Mouse (Mus musculus) testis, adult 2 months (tissue): ENCODE data around the gene Hist1h3g. TPM values are rescaled to one million over a fixed set of nuclear protein-coding genes. Genes with fewer than 3 reads are reported as not detected.
A peak's percentile ranks its signal among the peaks of the same experiment; 100 is the strongest.

Source experiments
- H3K27ac ChIP-seq: fragments of 200-500 bp; 2 replicates; pipeline ENCODE4 v1.5.1; 2012; ENCODE audit warnings: low read depth, low read length; ENCODE audit not compliant: control insufficient read depth, insufficient read depth
- H3K27me3 ChIP-seq: fragments of 200-500 bp; 2 replicates; pipeline ENCODE4 v1.6.1; 2012; ENCODE audit warnings: mild to moderate bottlenecking, low read length, moderate library complexity; ENCODE audit not compliant: control insufficient read depth, insufficient read depth
- H3K36me3 ChIP-seq: fragments of 200-500 bp; 2 replicates; pipeline ENCODE4 v1.6.1; 2012; ENCODE audit warnings: mild to moderate bottlenecking, low read length; ENCODE audit not compliant: control insufficient read depth, insufficient read depth
- H3K4me1 ChIP-seq: fragments of 200-500 bp; 2 replicates; pipeline ENCODE4 v1.6.1; 2012; ENCODE audit warnings: low read length; ENCODE audit not compliant: control insufficient read depth, insufficient read depth
- H3K4me3 ChIP-seq: fragments of 200-500 bp; 2 replicates; pipeline ENCODE4 v1.5.1; 2012; ENCODE audit warnings: low read depth, mild to moderate bottlenecking, low read length, moderate library complexity, mixed read lengths; ENCODE audit not compliant: control insufficient read depth
- CTCF ChIP-seq: fragments of 200-500 bp; IDR thresholded peaks from 2 replicates; pipeline ENCODE4 v1.5.1; 2012; ENCODE audit warnings: low read depth, mild to moderate bottlenecking, inconsistent platforms, low read length, moderate library complexity; ENCODE audit not compliant: control insufficient read depth, insufficient read depth, insufficient replicate concordance
- POLR2A ChIP-seq: fragments of 200-500 bp; IDR thresholded peaks from 2 replicates; pipeline ENCODE4 v1.6.1; 2012; ENCODE audit warnings: low read depth, mild to moderate bottlenecking, inconsistent platforms, low read length, moderate library complexity; ENCODE audit not compliant: control insufficient read depth
- polyA plus RNA-seq: library from polyadenylated mRNA; depleted of rRNA; stranded (reverse); fragments of >200 nt; gene quantifications from 2 replicates; pipeline ENCODE4 v1.2.3, GENCODE M21; 2012

Hist1h3g gene
- polyA plus RNA-seq, 1 experiment = 1.3 TPM

DNA sequence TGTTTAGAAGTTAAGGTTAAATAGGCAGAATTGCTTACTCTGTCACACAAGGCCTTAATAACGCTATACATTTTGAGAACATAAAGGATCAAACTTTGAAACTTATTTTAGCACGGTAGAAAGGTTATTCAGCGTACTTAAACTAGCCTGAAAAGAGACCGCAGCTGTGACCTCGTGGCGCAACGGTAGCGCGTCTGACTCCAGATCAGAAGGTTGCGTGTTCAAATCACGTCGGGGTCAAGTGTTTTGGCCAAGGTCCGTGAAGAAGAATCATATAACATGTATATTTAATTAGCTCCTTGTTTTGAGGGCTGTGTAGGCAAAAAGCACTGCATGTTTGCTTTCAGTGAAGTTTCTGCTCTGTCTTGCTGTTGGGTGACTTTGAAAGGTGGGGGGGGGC lies 28.9 kb upstream of the Hist1h3g start:
- peaks cover 3% of the 10 kb centered on the region for H3K4me1 ChIP-seq

DNA sequence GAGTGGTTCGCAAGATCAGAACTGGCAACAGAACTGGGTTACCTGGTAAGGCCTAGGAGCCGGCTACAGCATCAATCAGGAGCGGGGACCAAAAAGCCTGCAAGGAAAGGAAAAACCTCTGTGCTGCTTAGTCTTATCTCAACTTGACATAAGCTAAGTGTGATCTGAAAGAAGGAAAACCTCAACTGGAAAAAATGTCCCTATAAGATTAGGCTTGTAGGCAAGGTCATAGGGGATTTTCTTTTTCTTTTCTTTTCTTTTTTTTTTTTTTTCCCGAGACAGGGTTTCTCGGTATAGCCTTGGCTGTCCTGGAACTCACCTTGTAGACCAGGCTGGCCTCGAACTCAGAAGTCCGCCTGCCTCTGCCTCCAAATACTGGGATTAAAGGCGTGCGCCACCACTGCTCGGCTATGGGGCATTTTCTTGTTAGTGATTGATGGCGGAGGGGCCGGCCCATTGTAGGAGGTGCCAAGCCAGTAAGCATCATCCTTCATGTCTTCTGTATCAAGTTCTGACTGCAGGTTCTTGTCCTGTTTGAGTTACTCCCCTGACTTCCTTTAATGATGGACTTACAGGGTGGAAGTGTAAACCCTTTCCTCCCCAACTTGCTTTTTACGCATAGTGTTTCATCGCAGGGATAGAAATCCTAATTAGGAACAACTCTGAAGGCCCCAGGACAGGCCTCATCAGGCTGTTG lies 28.3 kb upstream of the Hist1h3g start:
- no peak overlapping the region for H3K27ac ChIP-seq
- H3K4me3 ChIP-seq = no peak overlapping the region
- H3K4me1 ChIP-seq = peaks cover 3% of the 10 kb centered on the region
- no peaks in the 10 kb centered on the region for H3K27me3 ChIP-seq
- no peaks in the 10 kb centered on the region for H3K36me3 ChIP-seq
- TF ChIP-seq POLR2A (no peak), CTCF (no peak)

More for the DNA sequence above, 28.9 kb upstream of the Hist1h3g start:
- Histone ChIP-seq H3K27me3 (no peaks in the 10 kb centered on the region), H3K4me3 (no peak overlapping the region), H3K27ac (no peak overlapping the region), H3K36me3 (no peaks in the 10 kb centered on the region)
- TF ChIP-seq POLR2A (no peak), CTCF (no peak)

DNA sequence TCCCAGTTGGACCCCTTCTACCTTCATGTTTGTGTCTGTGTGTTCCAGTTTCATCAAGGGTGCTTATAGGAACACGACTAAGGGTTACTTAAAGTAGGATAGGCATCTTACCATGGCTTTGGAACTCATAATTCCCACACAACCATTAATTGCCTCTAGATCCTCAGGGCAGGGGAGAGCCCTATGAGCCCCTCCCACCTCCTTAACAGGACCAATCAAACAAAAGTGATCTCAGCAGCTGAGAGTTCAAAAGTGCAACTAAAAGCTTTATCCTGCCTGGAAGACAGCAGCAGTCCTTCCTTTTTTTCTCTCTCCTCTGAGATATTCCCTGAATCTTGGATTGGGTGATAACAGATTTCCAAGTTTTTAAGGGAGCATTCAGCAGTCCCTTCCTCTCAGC lies 25.1 kb upstream of the Hist1h3g start:
- peaks cover 7% of the 10 kb centered on the region for H3K4me1 ChIP-seq
- no peak for TF ChIP-seq CTCF
- no peak for TF ChIP-seq POLR2A
- no peak overlapping the region for H3K27ac ChIP-seq
- H3K4me3 ChIP-seq = no peak overlapping the region
- no peaks in the 10 kb centered on the region for H3K27me3 ChIP-seq
- H3K36me3 ChIP-seq = no peaks in the 10 kb centered on the region

DNA sequence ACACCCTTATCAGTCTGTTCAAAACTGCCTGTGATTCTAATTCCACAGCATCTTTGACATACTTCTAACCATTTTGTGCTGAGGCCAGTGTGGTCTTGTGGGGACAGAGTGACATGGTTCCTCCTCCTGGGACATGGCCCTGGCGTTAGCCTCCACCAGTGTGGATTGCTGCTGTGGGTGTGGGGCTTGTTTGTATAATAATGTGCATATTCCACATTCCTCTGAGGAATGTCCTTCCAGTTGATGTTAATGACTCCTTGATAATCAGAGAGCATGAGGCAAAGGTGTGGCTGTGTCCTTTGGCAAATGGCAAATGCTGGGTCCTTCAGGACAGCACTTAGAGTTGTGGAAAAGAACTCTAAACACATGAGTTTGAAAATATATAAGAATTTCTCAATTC lies 21.7 kb upstream of the Hist1h3g start:
- H3K27ac ChIP-seq = no peak overlapping the region
- TF ChIP-seq CTCF (no peak), POLR2A (no peak)
- H3K4me1 ChIP-seq = peaks cover 4% of the 10 kb centered on the region
- no peak overlapping the region for H3K4me3 ChIP-seq
- H3K36me3 ChIP-seq = no peaks in the 10 kb centered on the region
- no peaks in the 10 kb centered on the region for H3K27me3 ChIP-seq

DNA sequence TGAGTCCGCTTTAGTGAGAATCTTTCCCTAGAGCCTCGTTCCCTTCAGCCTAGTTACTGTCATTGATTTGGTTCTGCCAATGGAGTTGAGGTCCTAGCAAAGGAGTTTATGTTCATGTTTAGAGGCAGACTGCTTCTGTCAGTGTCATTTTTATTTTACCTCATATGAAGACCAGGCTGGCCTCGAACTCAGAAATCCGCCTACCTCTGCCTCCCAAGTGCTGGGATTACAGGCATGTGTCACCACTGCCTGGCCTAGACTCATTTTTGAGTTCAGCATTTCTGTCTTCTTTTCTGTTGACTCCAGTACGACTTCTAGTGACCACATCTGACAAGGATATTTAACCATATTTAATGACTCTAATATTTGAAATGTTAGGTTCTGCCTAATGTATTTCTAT lies 19.9 kb upstream of the Hist1h3g start:
- H3K27ac ChIP-seq = no peak overlapping the region
- no peaks in the 10 kb centered on the region for H3K27me3 ChIP-seq
- no peaks in the 10 kb centered on the region for H3K36me3 ChIP-seq
- no peak overlapping the region for H3K4me3 ChIP-seq
- TF ChIP-seq POLR2A (no peak), CTCF (no peak)
- H3K4me1 ChIP-seq = peaks cover 4% of the 10 kb centered on the region

DNA sequence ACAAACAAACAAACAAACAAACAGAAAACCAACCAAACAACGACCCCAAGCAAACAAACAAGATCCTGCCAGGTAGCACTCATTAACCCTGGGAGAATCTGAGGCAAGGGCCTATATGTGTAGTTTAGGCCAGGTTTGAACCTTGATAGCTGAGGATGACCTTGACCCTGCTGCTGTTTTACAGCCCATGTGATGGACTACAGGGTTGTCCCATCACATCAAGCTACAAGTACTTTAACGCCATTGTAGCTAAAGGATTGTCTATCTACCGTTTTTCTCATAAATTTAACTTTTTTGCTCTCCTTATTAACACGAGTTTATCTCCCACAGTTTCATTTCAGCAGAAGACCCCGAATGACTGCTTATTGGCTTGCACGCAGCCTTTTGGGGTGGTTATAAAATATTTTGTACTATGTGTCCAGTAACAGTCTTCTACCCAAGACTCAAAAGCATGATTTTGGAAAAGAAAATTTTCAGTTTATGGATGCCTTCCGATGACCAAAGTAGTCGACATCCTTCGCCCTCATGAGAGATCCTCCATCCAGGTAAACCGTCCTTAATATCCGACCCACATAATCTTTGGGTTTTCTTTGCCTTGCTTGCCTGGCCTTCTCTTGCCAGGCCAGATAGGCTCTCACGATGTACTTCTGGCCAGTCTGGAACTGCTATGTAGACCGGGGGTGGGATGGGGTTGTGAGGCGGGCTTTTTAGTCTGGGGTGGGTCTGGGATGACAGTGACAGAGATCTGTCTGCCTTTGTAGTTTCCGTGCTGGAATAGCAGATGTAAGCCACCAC lies 19.2 kb upstream of the Hist1h3g start:
- Histone ChIP-seq H3K4me1 (peaks cover 4% of the 10 kb centered on the region), H3K36me3 (no peaks in the 10 kb centered on the region), H3K27me3 (no peaks in the 10 kb centered on the region), H3K27ac (no peak overlapping the region), H3K4me3 (no peak overlapping the region)
- no peak for TF ChIP-seq POLR2A
- no peak for TF ChIP-seq CTCF

DNA sequence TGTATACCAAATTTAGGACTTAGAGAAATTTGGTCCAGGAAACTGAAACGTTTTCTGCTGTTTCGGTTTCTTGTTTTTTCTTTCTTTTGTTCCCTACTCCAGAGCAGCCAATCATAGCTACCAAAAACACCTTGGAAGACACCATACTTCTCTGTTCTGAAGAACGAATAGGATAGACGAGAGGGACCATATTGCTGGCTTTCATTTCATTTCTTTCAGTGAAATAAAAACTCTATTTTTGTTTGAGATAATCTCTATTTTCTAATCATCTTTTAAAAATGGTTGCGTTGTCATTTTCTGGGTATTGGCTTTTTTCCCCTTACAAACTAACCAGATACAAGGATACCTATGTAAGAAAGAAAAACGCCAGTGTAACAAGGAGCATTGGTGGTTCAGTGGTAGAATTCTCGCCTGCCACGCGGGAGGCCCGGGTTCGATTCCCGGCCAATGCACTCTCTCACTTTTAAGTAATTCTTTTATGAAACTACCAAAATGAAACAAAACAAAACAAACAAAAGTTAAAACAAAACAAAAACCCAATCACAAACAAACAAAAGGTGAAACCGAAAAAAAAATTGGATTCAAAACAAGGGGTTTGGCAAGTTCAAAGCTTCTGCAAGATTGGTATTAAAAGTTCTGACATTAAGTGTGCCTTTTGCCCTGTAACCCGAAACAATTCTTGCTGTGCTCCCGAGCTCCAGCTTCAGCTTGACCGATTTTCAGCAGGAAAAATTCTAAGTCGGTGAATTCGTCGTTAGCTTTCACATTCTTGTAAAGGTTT lies 18.2 kb upstream of the Hist1h3g start:
- Histone ChIP-seq H3K4me1 (peaks cover 4% of the 10 kb centered on the region), H3K27ac (peak overlapping the region; percentile 5; the same call in 1 of the 2 replicates), H3K27me3 (no peaks in the 10 kb centered on the region), H3K36me3 (no peaks in the 10 kb centered on the region), H3K4me3 (peak overlapping the region; percentile 35)
- TF ChIP-seq POLR2A = no peak
